Mouse (Mus musculus) stomach, postnatal 0 days (tissue): ENCODE data around the gene Actl10.

ENCODE experiments used
- CTCF ChIP-seq: IDR thresholded peaks from 2 replicates; pipeline ENCODE4 v1.5.1; 2016; ENCODE audit warnings: antibody characterized with exemption, low read depth, mild to moderate bottlenecking, moderate library complexity
- EP300 ChIP-seq: optimal IDR thresholded peaks from 2 replicates; pipeline ENCODE3; 2016; ENCODE audit warnings: antibody characterized with exemption

GRCm38 (mm10) chr2:154589051-154589450 lies 37.5 kb downstream of the Actl10 start:
- TF ChIP-seq CTCF (no peak), EP300 (no peak)
